Mouse (Mus musculus) granulocyte monocyte progenitor cell, adult 5-6 weeks (primary cell): ENCODE data around the gene Csf3. TPM values are rescaled to one million over a fixed set of nuclear protein-coding genes. Genes with fewer than 3 reads are reported as not detected.
"Not testable (repeated sequence)": the region's sequence is repeated elsewhere in the genome, so short reads cannot be mapped to it uniquely, and the experiment has no call there.

Experiments
- ATAC-seq: replicated peaks from 2 replicates; pipeline ENCODE4 v1.8.0; 2016; ENCODE audit warnings: mild to moderate bottlenecking, moderate TSS enrichment, inconsistent platforms; ENCODE audit not compliant: poor library complexity, severe bottlenecking
- total RNA-seq, 2 experiments: library from RNA; stranded (forward) in 1 of 2; stranded (reverse) in 1 of 2; fragments of 200-712, 200-1000 nt in 1 of 2; fragments of >200 nt in 1 of 2; fragmentation: Nextera tagmentation in 1 of 2; gene quantifications; 2 replicates each; pipeline ENCODE4 v1.2.3; 2014 to 2017

Csf3 gene
- not detected in 2 replicates for total RNA-seq (2014; fragmentation: Nextera tagmentation)
- total RNA-seq (2017), result not detected in 2 replicates

DNA sequence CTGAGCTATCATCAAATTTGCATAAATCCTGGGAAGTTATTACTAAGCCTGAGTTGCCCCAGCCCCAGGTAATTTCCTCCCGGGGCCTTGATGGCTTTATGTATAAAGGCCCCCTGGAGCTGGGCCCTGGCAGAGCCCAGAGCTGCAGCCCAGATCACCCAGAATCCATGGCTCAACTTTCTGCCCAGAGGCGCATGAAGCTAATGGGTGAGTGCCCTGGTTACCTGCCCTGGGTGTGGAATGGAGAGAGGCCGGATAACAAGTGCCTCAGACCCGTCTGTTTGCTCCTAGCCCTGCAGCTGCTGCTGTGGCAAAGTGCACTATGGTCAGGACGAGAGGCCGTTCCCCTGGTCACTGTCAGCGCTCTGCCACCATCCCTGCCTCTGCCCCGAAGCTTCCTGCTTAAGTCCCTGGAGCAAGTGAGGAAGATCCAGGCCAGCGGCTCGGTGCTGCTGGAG, at the start of gene Csf3:
Csf3 (plus strand) TSS at position 51 of the 458 bp plus-strand sequence.
- ATAC-seq, result no peak

DNA sequence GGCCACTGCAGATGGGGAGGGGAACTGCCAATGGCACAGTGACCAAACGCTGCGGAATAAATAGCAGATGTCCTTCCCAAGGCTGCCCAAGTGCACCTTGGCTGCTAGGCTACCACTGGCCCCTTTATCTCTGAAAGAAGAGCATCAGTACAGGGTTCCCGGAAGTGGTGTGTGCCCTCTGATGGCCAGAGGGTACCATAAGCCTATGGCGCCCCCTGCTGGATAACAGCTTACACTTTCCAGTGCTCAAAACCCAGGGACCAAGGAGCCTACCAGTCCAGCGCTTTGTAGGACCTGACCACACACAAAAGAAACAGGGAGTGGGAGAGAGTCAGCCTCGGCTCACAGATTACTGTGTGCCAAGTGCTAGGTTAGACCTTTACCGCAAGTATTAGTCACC, 46.0 kb upstream of the Csf3 start:
- ATAC-seq, result peak; percentile 93

DNA sequence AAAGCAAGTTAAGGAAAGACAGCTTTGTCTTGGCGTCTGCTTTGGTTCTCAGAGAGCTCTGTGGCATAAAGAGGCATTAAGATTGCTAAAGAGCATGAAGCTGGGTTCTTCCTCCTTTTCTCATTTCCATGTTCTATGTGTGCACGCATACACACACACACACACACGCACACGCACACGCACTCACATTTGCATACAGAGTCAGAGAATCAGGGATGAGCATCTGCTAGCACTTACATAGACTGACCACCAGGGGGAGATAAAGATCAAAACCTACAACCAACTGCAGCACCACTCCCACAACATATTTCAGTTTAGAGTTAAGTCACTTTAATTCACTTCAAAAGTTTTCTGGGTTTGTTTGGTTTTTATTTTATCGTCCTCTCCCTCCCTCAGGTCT, 40.5 kb upstream of the Csf3 start:
- ATAC-seq, result peak; percentile 98

DNA sequence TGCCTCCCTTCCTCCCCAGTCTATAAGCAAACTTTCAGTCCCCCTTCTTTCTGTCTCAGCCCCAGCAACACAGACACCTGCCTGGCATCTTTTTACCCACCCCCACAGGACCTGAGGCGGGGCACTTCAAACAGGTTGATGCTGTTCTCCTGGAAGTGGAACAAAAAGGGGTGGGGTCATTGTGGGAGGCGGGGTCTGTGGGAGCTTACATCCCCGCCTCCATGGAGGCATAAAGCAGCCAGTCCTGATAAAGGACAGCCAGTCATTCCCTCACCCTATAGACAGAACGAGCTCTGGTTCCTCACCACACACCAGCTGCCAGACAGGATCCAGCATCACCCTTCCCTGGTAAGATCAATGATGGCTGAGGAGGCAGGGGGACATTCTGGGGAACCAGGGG, 37.0 kb upstream of the Csf3 start, which contains the start of gene Gsdma:
Gsdma (plus strand) TSS at position 261 of the 400 bp plus-strand sequence.
- no peak for ATAC-seq

DNA sequence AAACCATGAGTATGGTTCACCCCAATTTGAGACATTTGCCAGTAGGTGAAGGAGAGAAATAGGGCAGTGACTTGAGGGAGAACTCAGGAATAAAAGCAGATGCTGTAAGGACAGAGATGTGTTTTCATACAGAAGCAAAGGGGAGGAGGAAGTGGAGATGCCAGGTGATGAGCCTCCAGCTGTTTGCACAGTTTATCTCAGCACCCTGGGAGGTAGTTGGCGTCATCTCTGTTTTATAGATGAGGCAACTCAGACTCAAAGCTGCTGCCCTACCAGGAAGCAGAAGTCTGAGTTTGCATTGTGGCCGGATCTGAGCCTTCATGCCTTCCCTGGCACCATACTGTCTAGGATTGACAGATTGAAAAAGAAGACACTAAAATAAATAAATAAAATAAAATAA, 32.1 kb upstream of the Csf3 start:
- ATAC-seq, result no peak

DNA sequence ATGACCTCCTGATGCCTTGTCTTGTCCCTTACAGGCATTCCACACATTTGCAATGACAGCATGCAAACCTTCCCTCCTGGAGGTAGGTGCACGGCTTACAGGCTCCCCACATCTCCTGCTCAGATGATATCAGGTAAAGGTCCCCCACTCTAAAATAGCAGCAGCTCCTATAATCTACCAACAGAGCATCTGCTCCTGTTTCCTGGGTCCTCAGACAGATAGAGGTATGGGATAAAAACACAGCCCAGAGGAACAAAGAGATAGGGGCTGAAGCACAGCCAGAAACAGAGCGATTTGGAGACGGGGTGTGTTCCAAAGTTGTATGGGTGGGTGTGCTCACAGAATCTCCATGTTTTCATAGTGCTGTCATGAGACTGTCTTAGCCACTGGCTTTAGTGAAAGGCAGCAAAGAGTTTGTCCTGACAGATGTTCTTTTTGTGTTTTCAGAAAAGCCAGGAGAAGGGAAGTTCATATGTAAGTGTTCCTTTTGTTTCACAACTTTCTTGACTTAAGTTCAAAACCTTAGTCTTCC, 29.7 kb upstream of the Csf3 start:
- no peak for ATAC-seq

DNA sequence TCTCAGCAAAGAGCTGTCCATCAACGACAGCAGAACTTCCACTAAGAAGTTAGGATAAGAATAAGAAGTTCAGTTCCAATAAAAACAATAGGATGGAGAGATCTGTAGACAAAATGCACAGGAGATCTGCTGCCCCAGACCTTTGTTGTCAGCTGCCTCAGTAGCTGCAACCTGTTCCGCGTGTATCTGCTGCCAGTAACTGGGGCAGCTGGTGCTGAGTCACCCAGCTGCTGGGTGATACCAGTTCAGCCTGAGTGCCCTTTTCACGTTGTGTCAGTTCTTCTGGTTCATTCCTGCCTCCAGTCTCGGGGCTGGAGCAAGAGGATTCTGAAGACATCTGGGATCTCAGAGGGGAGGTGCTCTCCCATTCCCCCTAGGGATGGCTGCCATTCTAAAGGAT, 29.2 kb upstream of the Csf3 start:
- no peak for ATAC-seq

DNA sequence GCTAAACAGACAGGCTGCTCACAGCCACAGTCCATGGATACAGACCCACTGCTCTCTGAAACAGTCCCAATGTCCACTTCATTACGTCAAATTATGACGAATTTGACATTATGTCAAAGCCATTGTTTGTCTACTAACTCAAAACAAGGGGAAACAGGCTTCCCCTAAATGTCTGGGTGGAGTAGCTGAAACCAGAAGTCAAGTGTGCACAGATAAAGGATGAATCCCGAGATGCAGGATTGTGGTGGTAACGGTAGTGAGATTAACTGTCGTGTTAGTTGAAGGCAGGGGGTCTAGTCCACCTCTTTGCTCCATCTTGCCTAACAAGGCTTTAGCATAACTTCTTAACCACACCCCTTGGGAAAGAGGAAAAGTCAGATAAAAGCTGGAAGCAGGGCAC, 28.6 kb upstream of the Csf3 start:
- ATAC-seq, result no peak

DNA sequence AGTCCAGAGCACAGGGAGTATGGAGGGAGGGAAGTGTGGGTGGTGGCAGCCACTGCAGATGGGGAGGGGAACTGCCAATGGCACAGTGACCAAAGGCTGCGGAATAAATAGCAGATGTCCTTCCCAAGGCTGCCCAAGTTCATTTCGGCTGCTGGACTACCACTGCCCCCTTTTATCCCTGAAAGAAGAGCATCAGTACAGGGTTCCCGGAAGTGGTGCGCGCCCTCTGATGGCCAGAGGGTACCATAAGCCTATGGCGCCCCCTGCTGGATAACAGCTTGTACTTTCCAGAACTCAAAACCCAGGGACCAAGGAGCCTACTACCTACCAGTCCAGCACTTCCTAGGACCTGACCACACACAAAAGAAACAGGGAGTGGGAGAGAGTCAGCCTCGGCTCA, 27.9 kb upstream of the Csf3 start:
- peak; percentile 88 for ATAC-seq

DNA sequence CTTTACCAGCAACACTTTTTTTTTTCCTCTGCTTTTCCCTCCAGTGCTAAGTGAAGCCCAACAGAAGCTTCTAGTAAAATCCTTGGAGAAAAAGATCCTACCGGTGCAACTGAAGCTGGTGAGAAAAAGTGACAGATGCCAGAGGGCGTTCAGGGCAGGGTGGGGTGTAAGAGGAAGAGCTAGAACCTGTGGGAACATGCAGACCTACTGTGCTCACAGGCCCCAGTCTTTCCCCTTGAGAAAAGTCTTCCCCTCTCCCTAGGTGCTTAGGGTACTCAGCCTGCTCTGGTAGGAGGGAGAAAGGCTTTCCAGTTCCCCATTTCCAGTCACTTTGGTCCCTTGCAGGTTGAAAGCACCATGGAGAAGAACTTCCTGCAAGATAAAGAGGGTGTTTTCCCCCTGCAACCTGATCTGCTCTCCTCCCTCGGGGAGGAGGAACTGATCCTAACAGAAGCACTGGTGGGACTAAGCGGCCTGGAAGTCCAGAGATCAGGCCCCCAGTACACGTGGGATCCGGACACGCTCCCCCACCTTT, 25.2 kb upstream of the Csf3 start:
- ATAC-seq, result no peak

DNA sequence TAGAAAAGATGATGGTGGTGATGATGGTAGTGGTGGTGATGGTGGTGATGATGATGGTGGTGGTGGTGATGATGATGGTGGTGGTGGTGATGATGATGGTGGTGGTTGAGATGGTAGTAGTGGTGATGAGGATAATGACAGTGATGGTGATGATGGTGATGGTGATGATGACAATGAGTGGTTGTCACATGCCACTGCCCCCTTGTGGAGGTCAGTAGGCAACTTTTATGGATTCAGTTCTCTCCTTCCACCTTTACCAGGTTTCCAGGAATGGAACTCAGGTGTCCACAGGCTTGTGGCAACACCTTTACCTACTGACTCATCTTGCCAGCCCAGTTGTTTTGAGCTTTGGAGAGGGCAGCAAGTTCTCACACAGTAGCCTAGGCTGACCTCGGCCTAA, 21.0 kb upstream of the Csf3 start:
- no peak for ATAC-seq

DNA sequence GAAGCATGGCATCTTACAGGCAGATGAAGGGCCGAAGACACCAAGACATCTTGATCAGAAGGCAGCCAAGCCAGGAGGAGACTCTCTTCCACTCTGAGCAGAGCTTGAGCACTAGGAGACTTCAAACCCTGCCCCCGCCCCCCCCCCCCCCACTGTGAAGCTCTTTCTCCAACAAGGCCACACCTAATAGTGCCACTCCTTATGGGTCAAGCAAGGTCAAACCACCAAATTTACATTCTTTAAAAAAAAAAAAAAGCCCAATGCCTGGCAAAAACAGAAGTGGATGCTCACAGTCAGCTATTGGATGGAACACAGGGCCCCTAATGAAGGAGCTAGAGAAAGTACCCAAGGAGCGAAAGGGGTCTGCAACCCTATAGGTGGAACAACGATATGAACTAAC, 20.5 kb upstream of the Csf3 start:
- ATAC-seq, result not testable (repeated sequence)

DNA sequence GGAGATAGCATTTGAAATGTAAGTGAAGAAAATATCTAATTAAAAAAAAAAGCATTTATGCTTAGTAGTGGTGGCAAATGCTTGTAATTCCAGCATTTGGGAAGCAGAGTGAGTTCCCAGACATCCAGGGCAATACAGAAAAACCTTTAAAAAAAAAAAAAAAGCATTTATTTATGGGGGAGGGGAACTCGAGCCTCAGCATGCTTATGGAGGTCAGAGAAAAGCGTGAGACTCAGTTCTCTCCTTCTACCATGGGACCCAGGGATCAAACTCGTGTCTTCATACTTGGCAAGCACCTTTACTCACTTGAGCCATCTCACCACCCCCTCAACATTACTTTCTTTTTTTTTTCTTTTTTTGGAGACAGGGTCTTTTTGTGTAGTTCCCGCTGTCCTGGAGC, 19.9 kb upstream of the Csf3 start:
- ATAC-seq, result no peak

DNA sequence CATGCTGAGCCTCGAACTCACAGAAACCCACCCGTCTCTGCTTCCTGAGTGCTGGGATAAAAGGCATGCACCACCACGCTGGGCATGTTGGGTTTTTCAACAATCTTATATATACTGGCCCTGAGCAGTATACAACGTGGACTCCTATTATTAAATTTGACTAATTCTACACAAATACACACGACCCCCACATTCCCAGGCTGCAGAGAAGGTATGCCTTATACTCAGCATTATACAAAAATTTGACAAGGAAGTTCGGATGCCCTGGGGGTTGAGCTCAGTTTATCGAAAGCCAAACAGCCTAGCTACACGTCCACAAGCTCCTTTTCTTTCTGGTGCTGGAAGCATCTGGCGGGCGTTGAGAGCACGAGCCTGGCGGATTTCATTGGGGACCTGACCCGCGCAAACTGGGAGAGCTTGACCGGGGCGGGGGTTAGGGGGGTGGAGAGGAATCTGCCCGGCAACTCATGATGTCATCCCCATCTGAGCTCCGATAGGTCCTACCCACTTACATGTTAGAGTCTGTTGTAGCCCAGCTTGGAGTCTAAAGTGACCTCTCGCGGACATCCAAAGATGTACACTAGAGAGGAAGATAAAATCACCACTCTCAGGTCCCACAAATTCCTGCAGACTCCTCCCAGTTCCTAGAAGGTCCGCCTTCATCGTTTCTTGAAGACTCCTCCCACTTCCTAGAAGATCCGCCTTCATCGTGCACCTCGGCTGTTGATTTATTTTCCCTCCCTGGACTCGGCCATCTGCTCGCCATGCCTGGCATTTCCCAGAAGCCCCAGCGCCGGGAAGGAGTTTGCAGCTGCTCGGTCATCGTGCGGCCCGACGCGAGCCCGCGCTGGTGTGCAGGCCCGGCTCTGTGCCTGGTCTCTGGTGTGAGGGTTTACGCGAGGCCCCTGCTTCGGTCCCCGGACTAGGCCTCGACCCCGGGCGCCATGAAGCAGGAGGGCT, 19.0 kb upstream of the Csf3 start, which contains the start of gene Psmd3:
Psmd3 (plus strand) TSS at position 769 of the 960 bp plus-strand sequence.
- peak; percentile 94 for ATAC-seq

DNA sequence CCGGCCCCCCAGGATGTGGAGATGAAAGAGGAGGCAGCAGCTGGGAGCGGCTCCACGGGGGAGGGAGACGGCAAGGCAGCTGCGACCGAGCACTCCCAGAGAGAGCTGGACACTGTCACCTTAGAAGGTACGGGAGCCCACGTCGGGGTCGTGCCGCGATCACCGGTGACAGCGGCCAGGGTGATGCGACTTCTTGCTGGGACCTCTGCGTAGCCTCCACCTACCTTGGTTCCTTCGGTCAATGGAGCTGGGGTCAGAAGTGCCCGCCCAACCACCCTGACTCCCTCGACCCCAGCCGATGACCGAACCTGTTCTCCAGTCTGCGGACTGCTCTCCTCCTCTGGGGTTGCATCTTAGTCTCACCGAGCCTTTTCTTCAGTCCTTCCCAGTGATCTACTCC, 18.3 kb upstream of the Csf3 start:
- no peak for ATAC-seq

DNA sequence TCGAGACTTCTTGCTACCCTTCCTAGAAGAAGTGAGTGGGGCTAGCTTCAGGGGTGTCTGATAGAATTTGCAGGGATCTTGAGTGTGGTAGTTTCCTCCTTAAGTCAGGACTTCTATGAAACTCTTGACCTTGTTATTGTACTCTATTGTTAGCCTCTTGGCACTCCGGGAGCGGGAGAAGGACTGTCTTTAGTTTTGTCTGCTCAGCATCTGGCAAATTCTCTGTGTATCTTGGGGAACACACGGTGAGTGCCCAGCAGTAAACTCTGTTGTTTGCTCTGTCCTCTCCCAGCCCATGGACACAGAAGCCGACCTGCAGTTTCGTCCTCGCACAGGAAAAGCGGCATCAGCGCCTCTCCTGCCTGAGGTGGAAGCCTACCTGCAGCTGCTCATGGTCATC, 15.4 kb upstream of the Csf3 start:
- no peak for ATAC-seq

DNA sequence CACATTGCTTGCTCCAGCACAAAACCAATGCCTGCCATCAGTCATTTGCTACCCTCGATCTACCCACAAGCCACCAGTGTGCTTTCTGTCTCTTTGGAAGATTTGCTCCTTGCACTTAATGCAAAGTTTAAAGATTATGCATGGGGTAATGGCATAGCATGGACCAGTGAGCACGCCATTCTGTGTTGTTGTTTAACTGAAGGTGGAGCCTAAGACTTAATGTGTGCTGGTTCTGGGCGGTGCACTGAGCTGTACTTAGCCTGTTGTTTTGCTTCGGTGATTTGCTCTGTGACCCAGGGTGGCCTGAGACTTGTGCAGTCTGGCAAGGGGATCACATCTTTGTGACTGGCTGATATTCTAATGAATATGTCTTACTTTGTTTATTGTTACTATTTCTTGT, 14.1 kb upstream of the Csf3 start:
- no peak for ATAC-seq

DNA sequence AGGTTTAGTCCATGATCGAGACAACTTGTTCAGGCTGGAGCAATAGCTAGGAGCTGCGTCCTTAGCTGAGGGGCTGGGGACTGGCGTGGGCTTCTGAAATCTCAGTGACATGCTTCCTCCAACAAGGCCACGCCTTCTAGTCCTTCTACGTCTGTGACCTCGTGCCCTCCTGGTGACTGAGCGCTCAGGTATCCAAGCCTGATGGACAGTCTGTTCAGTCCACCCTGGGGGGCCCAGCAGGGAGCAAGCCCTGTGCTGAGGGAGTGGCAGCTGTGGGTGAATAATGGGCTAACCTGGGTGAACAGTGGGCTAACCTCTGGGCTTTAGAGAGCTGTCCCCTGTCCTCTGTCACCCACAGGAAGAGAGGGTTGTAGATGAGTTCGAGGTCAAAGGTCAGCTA, 13.1 kb upstream of the Csf3 start:
- no peak for ATAC-seq

DNA sequence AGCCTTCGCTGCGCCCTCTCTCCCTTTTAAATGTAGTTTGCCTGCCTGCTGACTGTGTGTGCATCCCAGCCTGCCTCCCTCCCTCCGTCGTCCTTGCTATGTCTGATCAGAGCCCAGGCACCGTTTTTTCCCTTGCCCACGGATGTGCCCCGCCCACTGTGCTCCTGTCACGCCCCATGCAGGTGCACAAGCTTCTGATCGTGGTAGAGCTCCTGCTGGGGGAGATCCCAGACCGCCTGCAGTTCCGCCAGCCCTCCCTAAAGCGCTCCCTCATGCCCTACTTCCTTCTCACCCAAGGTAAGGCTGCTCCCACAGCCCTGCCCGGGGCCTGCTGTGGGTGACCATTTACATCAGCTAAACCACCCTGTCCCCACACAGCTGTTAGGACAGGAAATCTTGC, 7.9 kb upstream of the Csf3 start:
- no peak for ATAC-seq

DNA sequence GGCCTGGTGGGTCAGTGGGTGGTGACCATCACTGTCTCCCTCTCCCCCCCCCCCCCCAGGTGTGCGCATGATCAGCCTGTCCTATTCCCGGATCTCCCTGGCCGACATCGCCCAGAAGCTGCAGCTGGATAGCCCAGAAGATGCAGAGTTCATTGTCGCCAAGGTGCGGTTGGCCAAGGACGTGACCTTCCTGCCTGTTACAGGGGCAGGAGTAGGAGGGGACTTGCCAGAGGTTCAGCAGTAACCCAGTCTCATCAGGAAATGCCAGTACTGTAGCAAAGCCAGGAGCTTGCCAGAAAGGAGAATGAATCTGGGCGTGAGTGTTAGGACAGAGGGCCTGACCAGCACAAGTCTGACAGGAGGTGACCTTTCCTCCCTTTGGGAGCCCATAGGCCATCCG, 7.3 kb upstream of the Csf3 start:
- ATAC-seq, result no peak

DNA sequence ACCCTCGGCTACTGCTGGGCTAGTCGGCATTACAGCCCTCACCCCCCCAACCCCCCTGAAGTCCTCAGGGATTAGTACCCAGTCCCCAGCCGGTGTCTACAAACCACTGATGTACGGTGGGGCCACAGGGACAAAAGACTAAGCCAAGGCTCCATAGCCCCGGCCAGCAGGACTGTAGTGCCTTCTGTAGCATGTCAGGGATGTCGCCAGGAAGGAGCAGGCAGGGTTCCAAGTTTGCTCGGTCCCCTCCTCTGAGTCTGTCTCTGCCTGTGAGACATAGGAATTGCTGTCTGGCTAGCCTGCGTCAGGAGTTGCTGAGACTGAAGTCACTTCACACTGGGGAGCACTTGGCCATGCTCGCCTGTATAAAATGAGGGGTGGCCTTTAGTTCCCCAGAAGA, 6.8 kb upstream of the Csf3 start:
- no peak for ATAC-seq
